Mouse (Mus musculus): ENCODE measurements around the gene 2010111I01Rik. TPM values are rescaled to one million over a fixed set of nuclear protein-coding genes. Genes with fewer than 3 reads are reported as not detected.

Gene 2010111I01Rik
- polyA plus RNA-seq, 1 experiment = 22.5 TPM

DNA sequence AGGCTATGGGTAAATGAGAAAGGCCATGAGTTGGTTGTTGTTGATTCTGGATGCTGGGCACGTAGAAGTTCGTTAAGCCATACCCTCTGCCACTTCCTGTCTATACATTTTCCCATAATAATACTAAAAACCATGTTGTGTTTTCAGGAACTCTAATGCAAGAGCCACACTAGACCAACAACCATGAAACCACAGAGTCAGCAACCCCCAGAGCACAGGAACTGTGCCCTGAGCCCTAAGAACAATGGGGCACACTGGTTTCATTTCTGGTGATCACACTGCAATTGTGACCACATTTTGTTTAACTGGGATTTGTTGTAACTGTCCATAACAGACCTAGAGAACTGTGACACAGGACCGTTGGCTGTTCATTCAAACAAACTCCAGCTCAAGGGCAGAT, 12.1 kb upstream of the 2010111I01Rik start:
- Histone ChIP-seq H3K4me3 (ENCODE audit: extremely low read depth, insufficient read depth, insufficient read length) (no peak overlapping the region), H3K27ac (ENCODE audit: insufficient read depth, low read length) (no peak overlapping the region), H3K4me1 (ENCODE audit: control insufficient read depth, insufficient read depth, insufficient read length) (peaks cover 10% of the 10 kb centered on the region; the same call in 1 of the 2 replicates), H3K36me3 (ENCODE audit: control insufficient read depth, insufficient read depth, low read length) (no peaks in the 10 kb centered on the region), H3K27me3 (ENCODE audit: control insufficient read depth, insufficient read depth, low read length) (no peaks in the 10 kb centered on the region)
- WGBS = 8% methylated on average over 3 of the region's 3 CpGs
- TF ChIP-seq CTCF (IDR thresholded peaks at IDR 0.05; ENCODE audit: extremely low read depth, insufficient read depth, insufficient read length, insufficient replicate concordance) (no peak), POLR2A (IDR thresholded peaks at IDR 0.05; ENCODE audit: low read depth, low read length) (no peak)
- DNase-seq (ENCODE audit: low read depth in 1 of 2, low spot score in 2 of 2) = no peak

DNA sequence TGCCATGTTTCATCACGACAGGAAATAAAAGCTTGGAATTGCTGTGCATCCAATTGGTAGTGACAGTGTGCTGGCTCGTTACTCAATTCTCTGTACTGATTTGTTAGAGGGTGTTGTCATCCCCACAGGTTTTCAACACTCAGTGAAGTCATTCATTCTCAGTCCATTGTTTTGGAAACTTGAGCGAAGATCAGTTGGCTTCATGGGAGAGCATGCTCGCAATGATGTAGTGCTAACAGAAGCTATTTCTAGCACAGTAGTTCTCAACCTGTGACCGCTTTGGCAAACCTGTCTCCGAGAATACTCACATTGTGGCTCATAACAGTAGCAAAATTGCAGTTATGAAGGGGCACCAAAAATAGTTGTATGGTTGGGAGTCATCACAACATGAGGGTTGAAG, 8.7 kb upstream of the 2010111I01Rik start:
- Histone ChIP-seq H3K27me3 (ENCODE audit: control insufficient read depth, insufficient read depth, low read length) (no peaks in the 10 kb centered on the region), H3K4me3 (ENCODE audit: extremely low read depth, insufficient read depth, insufficient read length) (no peak overlapping the region), H3K4me1 (ENCODE audit: control insufficient read depth, insufficient read depth, insufficient read length) (peaks cover 10% of the 10 kb centered on the region; the same call in 1 of the 2 replicates), H3K27ac (ENCODE audit: insufficient read depth, low read length) (no peak overlapping the region), H3K36me3 (ENCODE audit: control insufficient read depth, insufficient read depth, low read length) (no peaks in the 10 kb centered on the region)
- WGBS = 90% methylated on average over 6 of the region's 6 CpGs
- no peak for DNase-seq (ENCODE audit: low read depth in 1 of 2, low spot score in 2 of 2)
- no peak for TF ChIP-seq CTCF (IDR thresholded peaks at IDR 0.05; ENCODE audit: extremely low read depth, insufficient read depth, insufficient read length, insufficient replicate concordance)
- no peak for TF ChIP-seq POLR2A (IDR thresholded peaks at IDR 0.05; ENCODE audit: low read depth, low read length)

DNA sequence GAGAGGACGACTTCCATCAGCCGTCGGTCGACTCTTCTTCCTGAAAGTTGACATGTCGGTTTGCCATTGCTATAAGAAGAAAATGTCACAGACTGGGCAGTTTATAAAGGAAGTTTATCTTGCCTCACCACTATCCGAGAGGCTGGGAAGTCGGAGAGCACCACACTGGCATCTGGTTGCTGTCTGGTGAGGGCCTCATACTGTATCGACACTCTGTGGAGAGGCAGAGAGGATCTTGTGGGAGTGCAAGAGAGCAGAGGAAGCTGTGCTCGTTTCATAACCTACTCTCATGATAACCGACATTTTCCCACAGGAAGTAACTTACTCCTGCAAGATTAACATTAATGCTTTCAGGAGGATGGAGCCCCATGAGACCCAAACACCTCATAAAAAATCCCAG, 7.9 kb upstream of the 2010111I01Rik start:
- TF ChIP-seq POLR2A (IDR thresholded peaks at IDR 0.05; ENCODE audit: low read depth, low read length) (no peak), CTCF (IDR thresholded peaks at IDR 0.05; ENCODE audit: extremely low read depth, insufficient read depth, insufficient read length, insufficient replicate concordance) (no peak)
- no peak overlapping the region for H3K27ac ChIP-seq (ENCODE audit: insufficient read depth, low read length)
- no peak overlapping the region for H3K4me3 ChIP-seq (ENCODE audit: extremely low read depth, insufficient read depth, insufficient read length)
- H3K4me1 ChIP-seq (ENCODE audit: control insufficient read depth, insufficient read depth, insufficient read length) = peaks cover 10% of the 10 kb centered on the region; the same call in 1 of the 2 replicates
- DNase-seq (ENCODE audit: low read depth in 1 of 2, low spot score in 2 of 2) = no peak
- H3K27me3 ChIP-seq (ENCODE audit: control insufficient read depth, insufficient read depth, low read length) = no peaks in the 10 kb centered on the region
- WGBS = 27% methylated on average over 10 of the region's 10 CpGs
- no peaks in the 10 kb centered on the region for H3K36me3 ChIP-seq (ENCODE audit: control insufficient read depth, insufficient read depth, low read length)

DNA sequence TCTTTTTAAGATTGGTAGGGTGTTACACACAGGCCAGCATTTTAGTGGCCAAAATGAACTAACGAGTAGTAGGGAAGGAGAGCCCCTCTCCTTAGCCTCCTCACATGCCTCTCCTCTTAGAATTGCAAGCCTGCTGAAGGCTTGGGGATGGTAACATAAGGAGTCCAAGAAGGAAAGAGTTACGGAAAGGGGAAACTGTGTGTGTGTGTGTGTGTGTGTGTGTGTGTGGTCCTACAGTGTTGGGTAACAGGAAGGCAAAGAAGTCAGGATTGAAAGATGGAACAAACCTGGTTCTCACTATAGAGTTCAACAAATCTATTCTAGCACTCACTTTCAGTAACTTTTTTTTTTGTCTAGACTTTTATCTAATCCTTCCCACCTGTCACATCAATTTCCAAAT, 1.3 kb upstream of the 2010111I01Rik start:
- Histone ChIP-seq H3K27ac (ENCODE audit: insufficient read depth, low read length) (no peak overlapping the region), H3K27me3 (ENCODE audit: control insufficient read depth, insufficient read depth, low read length) (no peaks in the 10 kb centered on the region), H3K4me3 (ENCODE audit: extremely low read depth, insufficient read depth, insufficient read length) (no peak overlapping the region), H3K4me1 (ENCODE audit: control insufficient read depth, insufficient read depth, insufficient read length) (no peaks in the 10 kb centered on the region), H3K36me3 (ENCODE audit: control insufficient read depth, insufficient read depth, low read length) (no peaks in the 10 kb centered on the region)
- 91% methylated on average over 2 of the region's 2 CpGs for WGBS
- no peak for DNase-seq (ENCODE audit: low read depth in 1 of 2, low spot score in 2 of 2)
- TF ChIP-seq CTCF (IDR thresholded peaks at IDR 0.05; ENCODE audit: extremely low read depth, insufficient read depth, insufficient read length, insufficient replicate concordance) = no peak
- no peak for TF ChIP-seq POLR2A (IDR thresholded peaks at IDR 0.05; ENCODE audit: low read depth, low read length)

DNA sequence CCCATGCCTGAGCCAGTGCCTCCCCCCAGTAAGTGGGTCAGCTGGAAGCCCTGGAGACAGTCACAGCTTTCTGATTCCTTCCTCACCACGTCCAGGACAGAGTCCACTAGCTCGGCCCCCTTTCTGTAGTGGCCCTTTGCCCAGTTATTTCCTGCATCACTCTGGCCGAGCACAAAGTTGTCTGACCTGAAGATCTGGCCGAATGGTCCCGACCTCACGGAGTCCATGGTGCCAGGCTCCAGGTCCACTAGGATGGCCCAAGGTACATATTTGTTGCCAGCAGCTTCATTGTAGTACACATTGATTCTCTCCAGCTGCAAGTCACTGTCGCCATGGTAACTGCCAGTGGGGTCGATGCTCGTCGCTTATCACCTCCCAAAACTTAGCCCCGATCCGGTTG, 3.5 kb downstream of the 2010111I01Rik start:
- 94% methylated on average over 12 of the region's 12 CpGs for WGBS
- Histone ChIP-seq H3K27me3 (ENCODE audit: control insufficient read depth, insufficient read depth, low read length) (no peaks in the 10 kb centered on the region), H3K4me3 (ENCODE audit: extremely low read depth, insufficient read depth, insufficient read length) (no peak overlapping the region), H3K4me1 (ENCODE audit: control insufficient read depth, insufficient read depth, insufficient read length) (no peaks in the 10 kb centered on the region), H3K27ac (ENCODE audit: insufficient read depth, low read length) (no peak overlapping the region), H3K36me3 (ENCODE audit: control insufficient read depth, insufficient read depth, low read length) (no peaks in the 10 kb centered on the region)
- no peak for DNase-seq (ENCODE audit: low read depth in 1 of 2, low spot score in 2 of 2)
- no peak for TF ChIP-seq CTCF (IDR thresholded peaks at IDR 0.05; ENCODE audit: extremely low read depth, insufficient read depth, insufficient read length, insufficient replicate concordance)
- no peak for TF ChIP-seq POLR2A (IDR thresholded peaks at IDR 0.05; ENCODE audit: low read depth, low read length)

DNA sequence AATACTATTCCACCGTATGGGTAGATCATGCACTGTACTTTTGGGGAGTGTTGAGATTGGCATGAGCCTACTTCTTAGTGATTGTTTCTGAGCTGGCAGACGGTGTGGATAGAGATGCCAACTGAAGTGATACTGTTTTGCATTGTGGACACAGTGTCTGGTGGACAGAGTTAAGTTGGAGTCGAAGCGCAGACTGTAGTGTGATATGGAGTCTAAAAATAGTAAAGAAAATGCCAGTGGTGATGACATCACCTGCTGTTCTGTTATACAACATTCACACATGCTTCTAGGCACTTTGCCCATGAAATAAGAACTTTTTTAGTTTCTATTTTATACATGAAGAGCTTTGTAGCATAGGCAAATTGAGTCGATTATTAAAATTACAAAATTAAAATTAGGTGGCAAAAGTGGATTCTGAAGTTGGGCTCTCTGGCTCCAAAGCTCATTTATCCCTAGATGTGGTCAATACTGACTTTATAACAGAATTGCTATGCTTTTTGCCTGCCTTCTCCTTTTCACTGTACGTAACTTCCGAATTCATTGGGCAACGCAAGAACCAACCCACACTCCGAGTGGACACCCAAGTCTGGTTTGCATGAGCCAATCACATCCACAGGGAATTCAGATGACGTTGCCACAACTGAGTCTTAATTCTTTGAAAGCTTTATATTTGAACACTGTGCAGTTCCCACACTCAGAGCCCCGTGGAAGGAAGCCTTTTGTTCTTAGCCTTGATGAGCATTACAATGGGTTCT, 6.0 kb downstream of the 2010111I01Rik start:
- no peak for DNase-seq (ENCODE audit: low read depth in 1 of 2, low spot score in 2 of 2)
- TF ChIP-seq CTCF (IDR thresholded peaks at IDR 0.05; ENCODE audit: extremely low read depth, insufficient read depth, insufficient read length, insufficient replicate concordance) = no peak
- no peak for TF ChIP-seq POLR2A (IDR thresholded peaks at IDR 0.05; ENCODE audit: low read depth, low read length)
- 84% methylated on average over 11 of the region's 11 CpGs for WGBS

DNA sequence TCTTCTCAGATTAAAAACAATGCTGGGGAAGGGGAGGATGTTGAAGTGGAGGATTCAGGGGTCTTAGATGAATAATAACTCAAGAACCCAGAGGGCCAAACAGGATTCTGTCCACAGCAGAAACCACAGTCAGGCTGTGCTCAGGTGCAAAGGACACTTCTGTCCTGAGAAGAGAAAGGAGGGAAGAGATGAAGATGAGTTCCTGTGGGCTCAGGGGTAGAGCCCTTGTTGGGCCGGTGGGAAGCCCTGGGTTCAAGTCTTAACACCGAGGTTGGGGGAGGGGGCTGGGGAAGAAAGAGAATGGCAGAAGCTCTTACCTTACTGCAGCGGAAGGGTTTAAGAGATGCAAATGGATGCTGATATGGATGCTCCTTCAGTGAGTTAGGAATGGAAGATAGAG, 7.7 kb downstream of the 2010111I01Rik start:
- no peaks in the 10 kb centered on the region for H3K27me3 ChIP-seq (ENCODE audit: control insufficient read depth, insufficient read depth, low read length)
- TF ChIP-seq CTCF (IDR thresholded peaks at IDR 0.05; ENCODE audit: extremely low read depth, insufficient read depth, insufficient read length, insufficient replicate concordance) = no peak
- TF ChIP-seq POLR2A (IDR thresholded peaks at IDR 0.05; ENCODE audit: low read depth, low read length) = no peak
- no peak overlapping the region for H3K27ac ChIP-seq (ENCODE audit: insufficient read depth, low read length)
- 94% methylated on average over 3 of the region's 3 CpGs for WGBS
- H3K4me3 ChIP-seq (ENCODE audit: extremely low read depth, insufficient read depth, insufficient read length) = no peak overlapping the region
- H3K4me1 ChIP-seq (ENCODE audit: control insufficient read depth, insufficient read depth, insufficient read length) = no peaks in the 10 kb centered on the region
- DNase-seq (ENCODE audit: low read depth in 1 of 2, low spot score in 2 of 2) = no peak
- no peaks in the 10 kb centered on the region for H3K36me3 ChIP-seq (ENCODE audit: control insufficient read depth, insufficient read depth, low read length)

More for the DNA sequence above, 6.0 kb downstream of the 2010111I01Rik start:
- H3K4me1 ChIP-seq (ENCODE audit: control insufficient read depth, insufficient read depth, insufficient read length) = no peaks in the 10 kb centered on the region
- H3K4me3 ChIP-seq (ENCODE audit: extremely low read depth, insufficient read depth, insufficient read length) = no peak overlapping the region
- no peaks in the 10 kb centered on the region for H3K36me3 ChIP-seq (ENCODE audit: control insufficient read depth, insufficient read depth, low read length)
- no peaks in the 10 kb centered on the region for H3K27me3 ChIP-seq (ENCODE audit: control insufficient read depth, insufficient read depth, low read length)
- no peak overlapping the region for H3K27ac ChIP-seq (ENCODE audit: insufficient read depth, low read length)
